ENCODE assay signal across 8 mouse cellular contexts in genomic region chr9:21591831-21592702, GRCm38 (mm10). TPM values are rescaled to one million over a fixed set of nuclear protein-coding genes. Genes with fewer than 3 reads are reported as not detected.
DNase-seq lines count a peak whose midpoint lies in the region; ATAC-seq and TF ChIP-seq lines count a peak whose summit lies in the region.

No protein-coding gene starts in this region.

- TF ChIP-seq POLR2A in bone marrow macrophage, adult 2 months (IDR thresholded peaks at IDR 0.05; ENCODE audit: borderline replicate concordance, low read depth, low read length) = no peak

- H3K4me2 ChIP-seq in kidney, embryonic 16.5 days (replicated peaks; ENCODE audit: low read depth, low read length) = peak overlapping the region; percentile 92

- TF ChIP-seq CTCF in bone marrow macrophage, adult 2 months (IDR thresholded peaks at IDR 0.05; ENCODE audit: low read depth, low read length) = no peak

- H3K9me3 ChIP-seq in kidney, embryonic 16.5 days (ENCODE audit: low read length) = no peaks in the 10 kb centered on the region

- H3K36me3 ChIP-seq in kidney, embryonic 16.5 days (ENCODE audit: insufficient read depth, low read length) = peaks cover 33% of the 10 kb centered on the region

- WGBS in kidney, embryonic 16.5 days = 20% methylated on average over 17 of the region's 17 CpGs

- H3K9ac ChIP-seq in kidney, embryonic 16.5 days (replicated peaks; ENCODE audit: low read length) = peak overlapping the region; percentile 80

- peaks cover 22% of the 10 kb centered on the region for H3K4me1 ChIP-seq in kidney, embryonic 16.5 days (ENCODE audit: insufficient read depth, low read length)
- H3K4me1 ChIP-seq in bone marrow macrophage, adult 2 months (ENCODE audit: control insufficient read depth, insufficient read depth, low read length) = peaks cover 12% of the 10 kb centered on the region; the same call in 1 of the 2 replicates

- peak overlapping the region; percentile 92 for H3K4me3 ChIP-seq in kidney, embryonic 16.5 days (ENCODE audit: low read length)
- peak overlapping the region; percentile 97 for H3K4me3 ChIP-seq in bone marrow macrophage, adult 2 months (ENCODE audit: insufficient read depth, low read length)

- ATAC-seq in kidney, embryonic 16.5 days (ENCODE audit: low FRiP score, low TSS enrichment) = peak; percentile 64; the same call in 1 of the 2 replicates
- ATAC-seq in granulocyte monocyte progenitor cell, adult 5-6 weeks (replicated peaks; ENCODE audit: poor library complexity, severe bottlenecking) = peak; percentile 55
- ATAC-seq in megakaryocyte, adult 5-6 weeks (ENCODE audit: poor library complexity, severe bottlenecking) = peak; percentile 53

- H3K27me3 ChIP-seq in kidney, embryonic 16.5 days (ENCODE audit: insufficient read depth, low read length) = no peaks in the 10 kb centered on the region

- peak overlapping the region; percentile 58; the same call in 1 of the 2 replicates for H3K27ac ChIP-seq in kidney, embryonic 16.5 days (ENCODE audit: low read length)
- H3K27ac ChIP-seq in bone marrow macrophage, adult 2 months (ENCODE audit: insufficient read depth, low read depth, low read length) = peak overlapping the region; percentile 0; the same call in 1 of the 2 replicates

- DNase-seq in kidney, adult 8-10 months = no peak
- DNase-seq in embryo, embryonic 9.5 days (ENCODE audit: extremely low spot score) = no peak
- no peak for DNase-seq in thymus, postnatal 4 days
- DNase-seq in spleen, postnatal 36 days (ENCODE audit: low spot score in 2 of 2) = no peak

RNA-seq across cellular contexts. Expression of gene Timm29, which starts 0.5 kb away (rescaled TPM):
- 29.3 and 30.7 TPM in 2 replicates for polyA plus RNA-seq in kidney, embryonic 16.5 days (2015; fragmentation: Nextera tagmentation; extraction: Ambion mirVana)
- polyA plus RNA-seq in bone marrow macrophage, adult 2 months (2012; ENCODE audit: insufficient read depth, insufficient read length, missing spikeins) = 15.5 and 16.4 TPM in 2 replicates
- 37.5 and 39.9 TPM in 2 replicates for total RNA-seq in granulocyte monocyte progenitor cell, adult 5-6 weeks (2014; fragmentation: Nextera tagmentation)
- 51.6 and 59.1 TPM in 2 replicates for total RNA-seq in granulocyte monocyte progenitor cell, adult 5-6 weeks (2017)
- total RNA-seq in megakaryocyte, adult 5-6 weeks (2015) = 20.5 and 22.2 TPM in 2 replicates
- 21.3 and 22.3 TPM in 2 replicates for total RNA-seq in megakaryocyte, adult 5-6 weeks (2017)

RNA-seq across cellular contexts. Expression of gene Yipf2, which starts 0.6 kb away (rescaled TPM):
- 40.1 and 43.8 TPM in 2 replicates for polyA plus RNA-seq in kidney, embryonic 16.5 days (2015; fragmentation: Nextera tagmentation; extraction: Ambion mirVana)
- 16.1 and 17.9 TPM in 2 replicates for polyA plus RNA-seq in bone marrow macrophage, adult 2 months (2012; ENCODE audit: insufficient read depth, insufficient read length, missing spikeins)
- 16.2 and 19.9 TPM in 2 replicates for total RNA-seq in granulocyte monocyte progenitor cell, adult 5-6 weeks (2014; fragmentation: Nextera tagmentation)
- 12.2 and 18.2 TPM in 2 replicates for total RNA-seq in granulocyte monocyte progenitor cell, adult 5-6 weeks (2017)
- total RNA-seq in megakaryocyte, adult 5-6 weeks (2015) = 5.2 and 5.4 TPM in 2 replicates
- total RNA-seq in megakaryocyte, adult 5-6 weeks (2017) = 5.9 and 8.7 TPM in 2 replicates

RNA-seq across cellular contexts. Expression of gene Smarca4, which starts 23.9 kb away (rescaled TPM):
- polyA plus RNA-seq in kidney, embryonic 16.5 days (2015; fragmentation: Nextera tagmentation; extraction: Ambion mirVana) = 91.2 and 104 TPM in 2 replicates
- polyA plus RNA-seq in bone marrow macrophage, adult 2 months (2012; ENCODE audit: insufficient read depth, insufficient read length, missing spikeins) = 43.7 and 49.8 TPM in 2 replicates
- total RNA-seq in granulocyte monocyte progenitor cell, adult 5-6 weeks (2014; fragmentation: Nextera tagmentation) = 60.6 and 67.8 TPM in 2 replicates
- total RNA-seq in granulocyte monocyte progenitor cell, adult 5-6 weeks (2017) = 58.6 and 60.7 TPM in 2 replicates
- 41.7 and 43.5 TPM in 2 replicates for total RNA-seq in megakaryocyte, adult 5-6 weeks (2015)
- 46.0 and 56.5 TPM in 2 replicates for total RNA-seq in megakaryocyte, adult 5-6 weeks (2017)

RNA-seq across cellular contexts. Expression of gene Carm1, which starts 45.4 kb away (rescaled TPM):
- 27.1 and 32.1 TPM in 2 replicates for polyA plus RNA-seq in kidney, embryonic 16.5 days (2015; fragmentation: Nextera tagmentation; extraction: Ambion mirVana)
- 19.1 and 20.5 TPM in 2 replicates for polyA plus RNA-seq in bone marrow macrophage, adult 2 months (2012; ENCODE audit: insufficient read depth, insufficient read length, missing spikeins)
- total RNA-seq in granulocyte monocyte progenitor cell, adult 5-6 weeks (2014; fragmentation: Nextera tagmentation) = 65.9 and 81.6 TPM in 2 replicates
- 17.0 and 27.3 TPM in 2 replicates for total RNA-seq in granulocyte monocyte progenitor cell, adult 5-6 weeks (2017)
- 19.1 and 26.3 TPM in 2 replicates for total RNA-seq in megakaryocyte, adult 5-6 weeks (2015)
- 8.5 and 14.1 TPM in 2 replicates for total RNA-seq in megakaryocyte, adult 5-6 weeks (2017)
